Mouse (Mus musculus) urinary bladder, adult 18-20 months (tissue): ENCODE measurements around the gene Wnt3a.
"Not testable (repeated sequence)": the region's sequence is repeated elsewhere in the genome, so short reads cannot be mapped to it uniquely, and the experiment has no call there.

Experiments used
- DNase-seq, 2 experiments: peaks; one replicate each; pipeline ENCODE4 v3.0.0; 2022; ENCODE audit warnings: low spot score in 2 of 2, mixed read lengths in 2 of 2

Wnt3a gene

DNA sequence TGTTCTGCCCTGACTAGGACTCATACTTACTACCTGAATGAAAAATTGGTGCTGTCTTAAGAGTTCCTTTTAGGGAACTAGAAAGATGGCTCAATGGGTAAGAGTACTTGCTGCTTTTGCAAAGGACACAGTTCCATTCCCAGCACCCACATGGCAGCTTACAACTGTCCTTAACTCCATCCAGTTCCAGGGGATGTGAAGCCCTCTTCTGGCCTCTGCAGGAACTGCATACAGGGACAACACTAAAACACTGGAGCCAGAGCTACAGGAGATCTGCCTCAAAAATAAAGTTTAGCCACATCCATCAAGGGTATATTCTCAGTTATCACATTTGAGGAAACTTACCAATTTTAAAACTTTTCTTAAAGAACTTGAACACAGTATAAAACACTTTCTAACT, 71.5 kb downstream of the Wnt3a start:
- DNase-seq = no peak

DNA sequence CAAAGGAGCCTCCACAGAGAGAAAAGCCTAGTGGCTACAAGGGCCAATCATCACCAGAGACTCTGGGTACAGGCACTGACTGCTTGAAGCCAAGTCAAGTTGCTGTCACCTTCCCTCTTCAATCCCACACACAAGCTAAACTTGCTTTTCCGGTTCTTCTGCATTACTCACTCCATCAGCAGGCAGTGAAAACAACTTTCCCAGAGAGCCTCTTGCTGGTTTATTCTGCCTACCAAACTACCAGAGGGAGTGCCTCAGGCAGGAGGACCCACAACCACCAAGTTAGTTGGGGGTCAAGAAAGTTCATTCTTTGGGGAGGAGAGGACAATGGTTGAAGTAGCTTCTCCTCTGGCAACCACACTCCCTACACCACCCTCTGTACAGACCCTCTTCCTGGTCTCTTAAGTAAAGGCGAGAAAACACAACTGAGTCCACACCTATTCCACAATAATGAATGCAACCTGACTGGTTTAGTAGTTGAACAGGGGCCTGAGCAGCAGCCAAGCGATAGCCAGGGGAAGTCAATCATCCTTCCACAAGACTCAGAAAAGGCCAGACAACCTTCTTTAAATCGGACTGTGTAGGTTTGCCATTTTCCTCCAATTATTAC, 72.1 kb downstream of the Wnt3a start:
- DNase-seq = peak in 1 of 2 experiments; percentile 68

DNA sequence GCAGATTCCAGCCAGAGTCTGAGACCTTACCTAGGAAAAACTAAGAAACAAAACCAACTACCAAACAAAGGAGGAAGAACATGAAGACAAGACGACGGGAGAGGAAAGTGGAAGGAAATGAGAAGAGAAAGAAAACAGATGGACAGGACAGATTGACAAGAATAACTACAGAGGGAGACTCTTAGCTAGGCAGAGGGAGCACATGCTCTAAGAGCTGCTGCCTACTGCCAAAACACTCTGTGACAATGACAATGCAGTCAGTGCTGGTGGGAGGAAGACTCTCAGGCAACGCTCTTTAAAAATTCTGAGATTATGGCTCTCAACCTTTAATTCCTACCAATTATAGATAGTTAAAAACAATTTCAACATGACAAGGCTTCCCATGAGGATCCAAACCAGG, 73.6 kb downstream of the Wnt3a start:
- no peak for DNase-seq

DNA sequence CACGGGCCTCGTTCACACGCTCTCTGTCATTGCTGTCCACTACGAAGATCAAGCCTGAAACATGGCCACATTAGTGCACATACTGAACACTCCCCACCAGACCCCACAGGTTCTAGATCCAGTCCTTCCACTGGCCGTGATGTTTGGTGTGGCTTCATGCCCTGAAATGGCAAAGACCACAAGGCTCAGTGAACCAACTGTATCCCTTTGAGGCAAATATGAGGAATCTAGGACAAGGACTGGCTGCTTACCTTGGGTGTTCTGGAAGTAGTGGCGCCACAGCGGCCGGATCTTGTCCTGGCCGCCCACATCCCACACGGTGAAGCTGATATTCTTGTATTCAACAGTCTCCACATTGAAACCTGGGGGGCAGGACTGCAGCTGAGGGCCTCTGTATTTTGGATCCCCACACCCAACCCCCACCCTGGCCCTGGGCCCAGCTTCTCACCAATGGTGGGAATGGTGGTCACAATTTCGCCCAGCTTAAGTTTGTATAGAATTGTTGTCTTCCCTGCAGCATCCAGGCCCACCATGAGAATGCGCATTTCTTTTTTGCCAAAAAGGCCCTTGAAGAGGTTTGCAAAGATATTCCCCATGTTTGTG, 77.6 kb downstream of the Wnt3a start:
- DNase-seq = no peak

DNA sequence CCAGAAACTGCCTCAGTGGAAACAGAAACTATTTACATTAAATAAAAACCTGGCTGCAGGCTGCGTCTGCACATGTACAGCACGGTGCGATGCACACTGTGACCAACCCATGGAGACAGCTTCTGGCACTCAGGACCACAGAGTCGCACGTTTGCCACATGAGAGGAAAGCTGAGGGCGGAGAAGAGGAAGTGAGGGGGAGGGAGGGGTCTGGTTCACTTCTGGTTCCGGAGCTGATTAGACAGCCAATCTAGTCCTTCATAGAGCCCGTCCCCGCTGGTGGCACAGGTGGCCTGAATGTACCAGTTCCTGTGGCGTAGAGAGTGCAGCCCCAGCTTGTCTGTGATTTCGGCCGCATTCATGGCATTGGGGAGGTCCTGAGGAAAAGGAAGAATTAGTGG, 78.2 kb downstream of the Wnt3a start:
- DNase-seq = not testable (repeated sequence)

DNA sequence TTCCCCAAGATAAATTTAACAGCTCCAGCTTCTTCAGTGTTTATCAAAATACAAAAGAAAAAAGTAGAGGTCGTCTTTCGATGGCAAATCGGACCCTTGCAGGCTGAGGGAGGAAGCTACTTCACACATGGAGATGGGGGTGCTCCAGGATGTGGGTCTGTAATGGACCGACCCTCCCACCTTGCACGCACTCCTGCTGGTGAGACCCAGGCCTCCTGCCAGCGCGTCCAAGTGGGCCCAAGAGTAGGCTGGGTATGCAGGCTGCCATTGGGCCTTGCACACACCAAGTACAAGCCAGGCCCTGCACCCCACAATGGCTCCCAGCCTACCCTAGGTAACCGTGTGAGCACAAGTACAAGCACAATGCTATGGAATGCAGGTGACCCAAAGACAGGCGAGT, 79.0 kb downstream of the Wnt3a start:
- not testable (repeated sequence) for DNase-seq

DNA sequence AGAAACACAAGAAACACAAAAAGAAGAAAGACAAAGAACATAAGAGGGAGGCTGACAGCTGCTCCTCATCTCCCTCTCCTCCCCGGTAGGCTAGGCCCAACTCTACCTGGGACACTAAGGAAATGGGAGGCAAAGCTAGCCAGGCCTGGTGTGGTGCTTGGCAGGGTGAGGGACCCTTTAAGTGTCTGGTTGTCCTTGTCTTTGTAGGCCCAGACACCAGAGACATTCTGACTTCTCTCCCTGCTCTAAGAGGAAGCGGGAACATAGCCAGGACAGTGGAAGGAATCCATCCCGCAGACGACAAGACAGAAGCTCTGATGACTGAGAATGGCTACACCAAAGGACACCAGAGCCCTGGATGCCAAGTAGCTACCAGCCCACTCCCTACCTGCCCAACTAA, 80.5 kb downstream of the Wnt3a start:
- DNase-seq = no peak

DNA sequence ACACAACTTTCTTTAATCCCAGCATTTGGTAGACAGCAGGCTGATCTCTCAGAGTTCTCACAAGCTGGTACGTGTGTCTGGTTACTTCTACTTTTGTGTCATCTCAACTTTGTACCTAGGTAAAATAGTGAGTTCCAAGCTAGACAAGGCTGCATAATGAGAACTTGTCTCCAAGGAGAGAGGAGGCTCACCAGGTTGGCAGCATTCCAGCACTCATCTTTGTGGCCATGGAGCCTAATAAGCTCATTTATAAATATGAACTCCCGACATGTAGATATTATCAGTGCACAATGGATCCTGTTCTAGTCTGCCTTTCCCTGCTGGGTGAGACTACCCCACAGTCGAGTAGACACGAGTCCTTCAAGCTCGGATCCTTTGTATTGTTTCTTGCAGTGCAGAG, 81.0 kb downstream of the Wnt3a start:
- DNase-seq = no peak

DNA sequence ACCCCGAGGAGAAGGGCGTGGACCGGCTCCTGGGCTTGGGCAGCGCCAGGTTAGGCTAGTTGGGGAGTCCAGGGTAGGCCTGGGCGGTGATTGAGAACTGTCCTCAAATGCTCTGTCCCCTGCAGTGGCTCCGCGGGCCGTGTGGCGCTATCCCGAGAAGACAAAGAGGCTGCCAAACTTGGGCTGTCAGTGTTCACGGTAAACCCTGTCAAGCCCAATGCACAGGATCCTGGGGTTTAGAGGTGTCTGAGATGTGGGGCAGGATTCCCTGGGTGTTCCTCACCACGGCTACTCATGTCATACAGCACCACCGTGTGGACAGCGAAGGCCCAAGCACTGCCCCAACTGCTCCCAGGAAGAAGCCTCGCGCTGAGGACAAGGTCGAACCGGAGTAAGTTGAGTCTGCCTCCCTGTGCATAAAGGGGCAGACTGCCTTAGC, 81.5 kb downstream of the Wnt3a start:
- DNase-seq = peak; percentile 50 to 61

DNA sequence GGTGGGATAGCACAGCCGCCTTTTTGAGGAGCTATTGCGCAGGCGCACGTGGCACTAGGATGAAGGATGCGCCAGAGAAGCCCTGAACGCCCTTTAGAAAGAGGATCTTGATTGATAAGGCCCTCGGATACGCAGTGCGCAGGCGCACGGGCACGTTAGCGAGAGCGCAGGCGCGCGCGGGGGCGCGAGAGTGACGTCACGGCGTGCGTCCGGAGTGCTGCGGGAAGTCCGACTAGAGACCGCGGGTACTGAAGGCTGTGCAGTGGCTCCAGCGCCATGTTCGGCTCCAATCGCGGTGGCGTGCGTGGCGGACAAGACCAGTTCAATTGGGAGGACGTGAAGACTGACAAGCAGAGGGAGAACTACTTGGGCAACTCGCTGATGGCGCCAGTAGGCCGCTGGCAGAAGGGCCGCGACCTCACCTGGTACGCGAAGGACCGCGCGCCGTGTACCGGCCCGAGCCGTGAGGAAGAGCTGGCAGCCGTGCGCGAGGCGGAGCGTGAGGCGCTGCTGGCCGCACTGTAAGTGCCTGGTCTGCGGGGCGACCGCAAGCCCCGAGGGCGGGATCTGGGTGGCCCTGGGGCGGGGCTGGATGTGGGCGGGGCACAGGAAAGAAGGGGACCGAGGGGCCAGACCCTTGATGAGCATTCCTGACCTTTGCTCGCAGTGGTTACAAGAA, 82.3 kb downstream of the Wnt3a start, which contains the start of gene 2310033P09Rik:
2310033P09Rik (plus strand) TSS at position 169 of the 679 bp plus-strand sequence.
- DNase-seq = peak; percentile 86 to 88

DNA sequence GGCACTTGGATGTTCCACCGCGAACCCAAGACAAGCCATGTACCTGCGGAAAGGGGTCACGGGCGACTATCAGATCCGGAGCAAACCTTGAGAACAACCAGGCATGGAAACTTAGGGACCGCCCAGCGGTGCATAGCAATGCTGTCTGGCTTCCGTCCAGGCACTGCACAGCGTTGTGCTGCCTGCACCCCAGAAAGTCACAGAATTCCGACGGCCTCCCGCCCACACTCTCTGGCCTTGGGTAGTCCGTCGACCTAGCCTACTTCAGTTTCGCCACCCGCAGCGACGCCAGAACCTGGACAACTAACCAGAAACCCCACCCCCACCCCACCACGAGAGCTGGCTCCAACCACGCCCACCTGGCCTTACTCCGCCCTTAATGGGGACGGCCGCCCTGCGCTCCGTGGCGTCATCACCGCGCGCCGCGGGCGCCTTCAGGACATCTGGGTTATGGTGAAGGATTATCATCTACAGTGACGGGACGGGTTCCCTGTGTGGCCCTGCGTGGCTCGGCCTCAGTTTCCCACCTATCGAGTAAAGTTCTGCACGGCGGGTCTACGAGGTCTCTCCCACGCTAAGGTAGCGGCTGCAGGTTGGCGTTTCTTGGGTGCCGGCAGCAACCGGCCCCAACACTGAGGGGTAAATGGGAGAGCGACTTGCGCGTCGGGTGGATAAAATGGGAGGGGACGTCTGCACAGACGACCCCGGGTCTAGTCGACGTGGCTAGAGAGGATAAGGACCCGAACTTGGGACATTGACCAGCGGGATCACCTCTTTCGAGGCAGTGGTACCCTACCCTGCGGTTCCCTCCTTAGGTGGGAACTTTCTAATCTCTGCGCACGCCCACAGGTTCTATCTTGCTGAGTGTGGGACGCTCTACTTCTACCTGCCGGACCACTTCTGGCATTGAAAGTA, 88.2 kb downstream of the Wnt3a start, which contains the start of gene Mrpl55:
Mrpl55 (plus strand) TSS at position 406 of the 915 bp plus-strand sequence.
- peak; percentile 87 to 91 for DNase-seq

DNA sequence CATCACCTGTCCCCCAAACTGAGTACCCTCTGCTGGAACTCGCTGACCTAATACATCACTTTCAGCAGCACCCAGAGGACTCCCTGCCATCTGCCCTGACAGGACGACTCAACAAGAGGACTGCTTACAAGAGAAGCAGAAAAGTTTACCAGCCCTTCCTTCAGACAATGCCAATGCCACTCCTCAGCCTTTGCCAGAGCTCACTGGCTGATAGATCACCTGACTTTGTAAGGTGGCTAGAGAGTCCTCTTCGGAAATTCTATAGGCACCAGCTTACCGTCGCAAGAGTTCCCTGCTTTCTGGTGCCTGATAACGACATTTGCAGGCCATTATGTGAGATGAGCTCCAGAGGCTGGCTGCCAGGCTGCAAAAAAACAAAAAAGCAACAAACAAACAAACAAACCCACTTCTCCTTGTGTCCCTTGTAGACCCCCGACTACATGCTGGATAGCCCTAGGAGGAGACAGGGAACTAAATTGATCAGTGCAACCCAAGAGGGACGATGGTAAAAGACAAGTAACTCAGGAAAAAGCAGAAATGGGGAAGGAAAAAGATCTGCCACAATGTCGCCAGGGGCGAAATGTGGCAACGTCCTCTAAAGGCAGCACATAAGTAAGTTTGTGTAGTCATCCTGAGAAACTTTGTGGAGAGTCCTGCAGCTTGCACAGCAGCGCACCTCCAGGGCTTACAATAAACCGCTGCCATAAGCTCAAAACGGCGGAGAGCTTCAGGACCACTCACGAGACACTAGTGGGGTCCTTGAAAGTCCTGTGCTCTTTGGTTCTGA, 89.1 kb downstream of the Wnt3a start:
- DNase-seq = no peak
